ENCODE assay signal across 13 mouse cellular contexts in the genomic region with DNA sequence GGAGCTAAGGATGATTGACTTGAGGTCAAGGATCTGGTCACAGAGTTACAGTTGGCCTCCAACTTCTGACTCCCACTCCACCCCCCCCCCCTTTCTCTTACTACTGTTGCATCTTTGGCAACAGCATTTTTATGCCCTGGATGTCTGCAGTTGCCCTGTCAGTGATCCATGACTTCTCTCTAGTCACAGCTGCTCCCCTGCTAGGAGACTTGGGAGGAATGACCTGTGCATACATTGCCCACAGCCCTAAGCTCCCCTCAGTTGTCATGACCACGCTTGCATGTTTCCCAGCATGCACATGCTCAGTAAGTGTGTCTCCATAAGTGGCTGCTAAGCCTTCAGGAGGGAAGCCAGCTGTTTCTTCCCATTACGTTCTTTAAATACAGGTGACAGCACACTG.
DNase-seq lines count a peak whose midpoint lies in the region; ATAC-seq lines count a peak whose summit lies in the region.
"Had no signal": no experiment of that assay in that cellular context is flagged by ENCODE, and none has a peak within 500 bp of the region (broad histone marks: within the 10 kb centered on the region; RNA-seq: fewer than 3 reads in every experiment).

No protein-coding gene starts in this region.

- no peaks in the 10 kb centered on the region for H3K27me3 ChIP-seq in forebrain, embryonic 10.5 days (ENCODE audit: poor library complexity, severe bottlenecking)
- 0 out of 2 replicates have a peak, but pooled peaks cover 2% of the 10 kb centered on the region for H3K27me3 ChIP-seq in forebrain, embryonic 13.5 days
- no peaks in the 10 kb centered on the region for H3K27me3 ChIP-seq in neural tube, embryonic 15.5 days (replicated peaks)
- no peaks in the 10 kb centered on the region for H3K27me3 ChIP-seq in forebrain, embryonic 15.5 days
- H3K27me3 ChIP-seq: lung, embryonic 15.5 days had no signal

- H3K4me1 ChIP-seq in forebrain, embryonic 10.5 days = peaks cover 47% of the 10 kb centered on the region
- H3K4me1 ChIP-seq in forebrain, embryonic 13.5 days = peaks cover 31% of the 10 kb centered on the region
- H3K4me1 ChIP-seq in neural tube, embryonic 15.5 days = peaks cover 20% of the 10 kb centered on the region
- H3K4me1 ChIP-seq in forebrain, embryonic 15.5 days = peaks cover 21% of the 10 kb centered on the region

- H3K9me3 ChIP-seq in forebrain, embryonic 10.5 days = no peaks in the 10 kb centered on the region
- no peaks in the 10 kb centered on the region for H3K9me3 ChIP-seq in forebrain, embryonic 13.5 days (replicated peaks)
- H3K9me3 ChIP-seq in neural tube, embryonic 15.5 days (replicated peaks) = no peaks in the 10 kb centered on the region
- H3K9me3 ChIP-seq in forebrain, embryonic 15.5 days = no peaks in the 10 kb centered on the region
- H3K9me3 ChIP-seq: lung, embryonic 15.5 days had no signal

- no peak for ATAC-seq in forebrain, embryonic 13.5 days
- no peak for ATAC-seq in neural tube, embryonic 15.5 days (ENCODE audit: low FRiP score)
- no peak for ATAC-seq in forebrain, embryonic 15.5 days (replicated peaks)

- 0 out of 2 replicates have a peak overlapping the region, but pooled peaks have one; percentile 1 for H3K27ac ChIP-seq in forebrain, embryonic 10.5 days
- no peak overlapping the region for H3K27ac ChIP-seq in forebrain, embryonic 13.5 days
- H3K27ac ChIP-seq in neural tube, embryonic 15.5 days (replicated peaks) = no peak overlapping the region
- H3K27ac ChIP-seq in forebrain, embryonic 15.5 days (replicated peaks) = no peak overlapping the region
- H3K27ac ChIP-seq: gastrocnemius, adult 2 months; lung, embryonic 15.5 days had no signal

- H3K4me3 ChIP-seq in forebrain, embryonic 10.5 days = no peak overlapping the region
- no peak overlapping the region for H3K4me3 ChIP-seq in forebrain, embryonic 13.5 days
- no peak overlapping the region for H3K4me3 ChIP-seq in neural tube, embryonic 15.5 days (replicated peaks)
- no peak overlapping the region for H3K4me3 ChIP-seq in forebrain, embryonic 15.5 days
- H3K4me3 ChIP-seq: gastrocnemius, adult 2 months; lung, embryonic 15.5 days had no signal

- no peak for DNase-seq in forebrain, embryonic 10.5 days (ENCODE audit: extremely low spot score, low spot score)
- DNase-seq in neural tube, embryonic 10.5 days (ENCODE audit: extremely low spot score, low spot score) = peak; percentile 49
- DNase-seq in kidney, postnatal 14 days = peak; percentile 27
- peak; percentile 47 for DNase-seq in retina, postnatal 1 day
- no peak for DNase-seq in cerebellum, adult 18-20 months
- DNase-seq: cerebellum, postnatal 36 days; gastrocnemius, adult 2 months; left cerebral cortex, postnatal 4 days had no signal

- WGBS in forebrain, embryonic 10.5 days = 72% methylated on average over 2 of the region's 2 CpGs
- WGBS in forebrain, embryonic 13.5 days = 73% methylated on average over 2 of the region's 2 CpGs
- WGBS in neural tube, embryonic 15.5 days = 55% methylated on average over 2 of the region's 2 CpGs
- 83% methylated on average over 2 of the region's 2 CpGs for WGBS in forebrain, embryonic 15.5 days

- no peak overlapping the region for H3K4me2 ChIP-seq in forebrain, embryonic 13.5 days
- no peak overlapping the region for H3K4me2 ChIP-seq in neural tube, embryonic 15.5 days
- H3K4me2 ChIP-seq in forebrain, embryonic 15.5 days (replicated peaks) = no peak overlapping the region
- H3K4me2 ChIP-seq: heart, embryonic 11.5 days; lung, embryonic 15.5 days had no signal

- H3K9ac ChIP-seq in forebrain, embryonic 13.5 days = no peak overlapping the region
- H3K9ac ChIP-seq in neural tube, embryonic 15.5 days (replicated peaks) = no peak overlapping the region
- H3K9ac ChIP-seq in forebrain, embryonic 15.5 days (replicated peaks) = no peak overlapping the region
- H3K9ac ChIP-seq: lung, embryonic 15.5 days had no signal

- no peaks in the 10 kb centered on the region for H3K36me3 ChIP-seq in forebrain, embryonic 10.5 days (replicated peaks)
- no peaks in the 10 kb centered on the region for H3K36me3 ChIP-seq in forebrain, embryonic 13.5 days (ENCODE audit: poor library complexity, severe bottlenecking)
- no peaks in the 10 kb centered on the region for H3K36me3 ChIP-seq in neural tube, embryonic 15.5 days
- no peaks in the 10 kb centered on the region for H3K36me3 ChIP-seq in forebrain, embryonic 15.5 days
- H3K36me3 ChIP-seq: lung, embryonic 15.5 days had no signal

Comparison
In these comparisons a context has a peak if more than half of its experiments do, and no peak if none do; other contexts are left out.
1. DNase-seq: peak in neural tube, embryonic 10.5 days (single experiment), kidney, postnatal 14 days (single experiment) and retina, postnatal 1 day (single experiment); none in forebrain, embryonic 10.5 days (single experiment) and cerebellum, adult 18-20 months (0 of 2).